Mouse (Mus musculus) intestine, postnatal 0 days (tissue): Measurements from ENCODE around the gene Wdr20rt. TPM values are rescaled to one million over a fixed set of nuclear protein-coding genes. Genes with fewer than 3 reads are reported as not detected.
"Not testable (repeated sequence)": the region's sequence is repeated elsewhere in the genome, so short reads cannot be mapped to it uniquely, and the experiment has no call there.

ENCODE experiments used
- ATAC-seq: fragments of 200-750 bp; cut with Nextera tagmentation; 2 replicates; pipeline ENCODE4 v1.8.0; 2017; ENCODE audit warnings: mild to moderate bottlenecking, moderate TSS enrichment, moderate library complexity
- H3K27ac ChIP-seq: fragments of 300-500 bp; sonication (generic); 2 replicates; pipeline ENCODE4 v1.5.1; 2014; ENCODE audit warnings: mild to moderate bottlenecking, low read depth, low read length, moderate library complexity
- H3K27me3 ChIP-seq: fragments of 300-500 bp; sonication (generic); replicated peaks from 2 replicates; pipeline ENCODE4 v1.6.1; 2014; ENCODE audit warnings: low read length, mixed read lengths; ENCODE audit not compliant: control insufficient read depth, insufficient read depth
- H3K36me3 ChIP-seq: fragments of 300-500 bp; sonication (generic); 2 replicates; pipeline ENCODE4 v1.6.1; 2014; ENCODE audit warnings: mild to moderate bottlenecking, moderate library complexity; ENCODE audit not compliant: control insufficient read depth, insufficient read depth
- H3K4me1 ChIP-seq: fragments of 300-500 bp; sonication (generic); replicated peaks from 2 replicates; pipeline ENCODE4 v1.6.1; 2014; ENCODE audit warnings: antibody characterized with exemption, low read length, mixed read lengths; ENCODE audit not compliant: control insufficient read depth, insufficient read depth
- H3K4me2 ChIP-seq: fragments of 300-500 bp; sonication (generic); replicated peaks from 2 replicates; pipeline ENCODE4 v1.6.1; 2014; ENCODE audit warnings: low read depth, mild to moderate bottlenecking, moderate library complexity
- H3K4me3 ChIP-seq: fragments of 300-500 bp; sonication (generic); 2 replicates; pipeline ENCODE4 v1.5.1; 2014; ENCODE audit warnings: low read depth, low read length
- H3K9ac ChIP-seq: fragments of 300-500 bp; sonication (generic); 2 replicates; pipeline ENCODE4 v1.6.1; 2014; ENCODE audit warnings: mild to moderate bottlenecking, low read depth, low read length
- H3K9me3 ChIP-seq: fragments of 300-500 bp; sonication (generic); 2 replicates; pipeline ENCODE4 v1.6.1; 2016; ENCODE audit warnings: mixed run types; ENCODE audit not compliant: control insufficient read depth
- CTCF ChIP-seq: sonication (generic); IDR thresholded peaks from 2 replicates; pipeline ENCODE4 v1.5.1; 2016; ENCODE audit warnings: low read depth, mild to moderate bottlenecking, control low read depth, antibody characterized with exemption, moderate library complexity
- WGBS: fragments of 180-500 bp; shearing (Covaris S2); extraction: QIAGEN DNeasy Blood & Tissue Kit; methylation state at CpG from one replicate; pipeline ENCODE4 v1.1.7; 2014; 5-methylcytosine and 5-hydroxymethylcytosine counted together
- polyA plus RNA-seq: library from polyadenylated mRNA; unstranded; fragments of >200 nt; fragmentation: Nextera tagmentation; extraction: Ambion mirVana; gene quantifications from 2 replicates; pipeline ENCODE4 v1.2.1, GENCODE M21; 2015

The Wdr20rt gene
- polyA plus RNA-seq, 1 experiment from 2014 or later: not detected

GRCm38 (mm10) chr12:65228628-65229027, 3.3 kb downstream of the Wdr20rt start:
- no peaks in the 10 kb centered on the region for H3K27me3 ChIP-seq
- ATAC-seq: no peak
- H3K4me3 ChIP-seq: no peak overlapping the region
- no peak overlapping the region for H3K9ac ChIP-seq
- no peaks in the 10 kb centered on the region for H3K9me3 ChIP-seq
- no peak overlapping the region for H3K4me2 ChIP-seq
- no peak overlapping the region for H3K27ac ChIP-seq
- H3K36me3 ChIP-seq: no peaks in the 10 kb centered on the region
- no peak for TF ChIP-seq CTCF
- no peaks in the 10 kb centered on the region for H3K4me1 ChIP-seq
- WGBS: 88% methylated on average over 6 of the region's 6 CpGs

- H3K4me3 ChIP-seq: no peak overlapping the region
- H3K9ac ChIP-seq: no peak overlapping the region
- H3K9me3 ChIP-seq: no peaks in the 10 kb centered on the region
- no peaks in the 10 kb centered on the region for H3K27me3 ChIP-seq
- no peaks in the 10 kb centered on the region for H3K36me3 ChIP-seq
- H3K4me1 ChIP-seq: no peaks in the 10 kb centered on the region
- no peak for ATAC-seq
- no peak overlapping the region for H3K4me2 ChIP-seq
- no peak overlapping the region for H3K27ac ChIP-seq
- no peak for TF ChIP-seq CTCF
Measured at GRCm38 (mm10) chr12:65229041-65229440, 3.7 kb downstream of the Wdr20rt start.

DNA sequence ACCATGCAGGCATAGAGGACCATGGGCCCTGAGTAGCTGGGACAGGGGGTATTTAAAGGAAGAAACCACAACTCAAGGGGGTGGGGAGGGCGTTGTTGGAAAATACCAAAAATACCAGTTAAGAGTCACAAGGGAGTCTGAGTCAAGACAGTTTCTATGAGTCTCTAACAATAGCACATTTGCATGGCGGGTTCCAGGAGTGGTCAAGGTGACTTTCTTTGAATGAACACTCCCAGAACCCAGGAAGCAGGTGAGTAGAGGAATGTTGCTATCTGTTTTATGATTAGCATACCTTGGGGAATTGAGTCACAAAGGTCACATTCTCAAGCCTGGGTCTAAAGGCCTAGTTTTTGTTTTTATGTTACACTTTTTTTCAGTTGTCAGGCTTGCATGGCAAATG, 7.5 kb downstream of the Wdr20rt start:
- not testable (repeated sequence) for H3K4me2 ChIP-seq, H3K9ac ChIP-seq, H3K4me1 ChIP-seq, H3K36me3 ChIP-seq, H3K4me3 ChIP-seq, H3K27ac ChIP-seq, H3K9me3 ChIP-seq, H3K27me3 ChIP-seq
- 70% methylated on average over 2 of the region's 2 CpGs for WGBS
- ATAC-seq: 0 out of 2 replicates have a peak, but pooled peaks have one; percentile 25

GRCm38 (mm10) chr12:65250116-65250738, 24.9 kb downstream of the Wdr20rt start:
- Histone ChIP-seq H3K36me3 (no peaks in the 10 kb centered on the region), H3K4me3 (no peak overlapping the region), H3K27ac (no peak overlapping the region), H3K9ac (no peak overlapping the region), H3K4me1 (no peaks in the 10 kb centered on the region), H3K4me2 (no peak overlapping the region), H3K9me3 (no peaks in the 10 kb centered on the region), H3K27me3 (no peaks in the 10 kb centered on the region)
- TF ChIP-seq CTCF: no peak
- WGBS: 67% methylated on average over 10 of the region's 10 CpGs
- ATAC-seq: peak; percentile 84

GRCm38 (mm10) chr12:65256887-65257286, 31.6 kb downstream of the Wdr20rt start:
- H3K36me3 ChIP-seq: no peaks in the 10 kb centered on the region
- no peak overlapping the region for H3K9ac ChIP-seq
- no peaks in the 10 kb centered on the region for H3K4me1 ChIP-seq
- no peak for TF ChIP-seq CTCF
- no peak overlapping the region for H3K4me2 ChIP-seq
- H3K27me3 ChIP-seq: no peaks in the 10 kb centered on the region
- H3K27ac ChIP-seq: no peak overlapping the region
- no peak overlapping the region for H3K4me3 ChIP-seq
- H3K9me3 ChIP-seq: no peaks in the 10 kb centered on the region
- no peak for ATAC-seq

DNA sequence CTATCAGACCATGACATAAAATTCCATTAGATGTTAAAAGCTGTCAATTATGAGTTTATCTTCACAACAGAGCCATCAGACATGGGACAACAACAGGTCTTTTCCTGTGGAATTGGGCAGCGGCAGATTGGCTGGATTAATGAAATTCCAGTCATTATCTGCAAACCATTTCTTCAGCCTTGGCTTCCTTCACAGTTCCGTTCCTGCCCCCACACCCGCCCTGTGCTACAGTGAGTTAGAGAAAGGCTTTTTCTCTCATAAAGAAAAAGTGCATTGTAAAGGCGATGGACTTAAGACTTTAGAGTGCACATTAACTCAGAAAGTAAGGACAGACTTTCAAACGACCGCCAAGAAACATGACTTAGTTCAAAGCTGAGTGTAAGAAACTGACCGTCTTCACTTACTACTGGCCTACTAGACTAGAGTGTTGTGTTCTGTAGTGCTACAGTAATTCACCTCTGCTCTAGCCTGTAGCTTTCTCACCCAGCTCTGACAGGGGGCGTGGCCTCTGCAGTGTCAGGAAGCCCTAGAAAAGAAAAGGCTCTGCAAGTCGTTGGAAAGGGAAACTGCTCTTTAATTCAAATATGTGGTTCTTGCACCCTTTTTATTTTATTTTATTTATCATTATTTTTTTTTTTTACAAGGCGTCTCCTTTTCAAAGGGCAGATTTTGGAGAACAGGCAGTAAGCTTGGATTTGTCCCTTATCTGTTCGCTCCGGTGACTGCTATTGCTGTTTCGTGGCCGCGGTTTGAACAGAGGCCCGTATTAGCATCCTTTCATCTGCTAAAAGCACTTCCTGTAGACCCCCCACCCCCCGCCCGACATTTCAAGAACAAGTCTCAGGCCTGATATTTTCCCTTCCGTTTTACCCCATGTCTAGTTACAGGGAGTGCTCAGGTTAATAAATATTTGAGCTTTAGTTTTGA, 33.2 kb downstream of the Wdr20rt start:
- no peaks in the 10 kb centered on the region for H3K4me1 ChIP-seq
- H3K27ac ChIP-seq: no peak overlapping the region
- H3K9ac ChIP-seq: no peak overlapping the region
- peak overlapping the region; percentile 51 for H3K4me2 ChIP-seq
- H3K27me3 ChIP-seq: no peaks in the 10 kb centered on the region
- peak overlapping the region; percentile 13 for H3K4me3 ChIP-seq
- 48% methylated on average over 19 of the region's 19 CpGs for WGBS
- TF ChIP-seq CTCF: no peak
- no peaks in the 10 kb centered on the region for H3K9me3 ChIP-seq
- ATAC-seq: peak; percentile 45; the same call in 1 of the 2 replicates
- no peaks in the 10 kb centered on the region for H3K36me3 ChIP-seq
